Mouse (Mus musculus) hindbrain, postnatal 0 days (tissue): ENCODE data around the gene Gm37240. TPM values are rescaled to one million over a fixed set of nuclear protein-coding genes. Genes with fewer than 3 reads are reported as not detected.

Experiments used
- ATAC-seq: fragments of 200-750 bp; cut with Nextera tagmentation; 2 replicates; pipeline ENCODE4 v1.8.0; 2017; ENCODE audit warnings: mild to moderate bottlenecking, moderate TSS enrichment, moderate library complexity
- DNase-seq: peaks from one replicate; pipeline ENCODE4 v3.0.0-alpha.2; 2015; ENCODE audit warnings: low spot score
- H3K27ac ChIP-seq: fragments of 300-500 bp; sonication (generic); 2 replicates; pipeline ENCODE4 v1.5.1; 2014; ENCODE audit warnings: mild to moderate bottlenecking
- H3K27me3 ChIP-seq: fragments of 300-500 bp; sonication (generic); 2 replicates; pipeline ENCODE4 v1.6.1; 2014; ENCODE audit warnings: low read length, mixed read lengths; ENCODE audit not compliant: insufficient read depth
- H3K36me3 ChIP-seq: fragments of 300-500 bp; sonication (generic); 2 replicates; pipeline ENCODE4 v1.6.1; 2014; ENCODE audit warnings: low read length, mixed read lengths; ENCODE audit not compliant: insufficient read depth
- H3K4me1 ChIP-seq: fragments of 300-500 bp; sonication (generic); 2 replicates; pipeline ENCODE4 v1.6.1; 2014; ENCODE audit warnings: antibody characterized with exemption, low read length, mixed read lengths; ENCODE audit not compliant: insufficient read depth
- H3K4me2 ChIP-seq: fragments of 300-500 bp; sonication (generic); 2 replicates; pipeline ENCODE4 v1.6.1; 2014; ENCODE audit warnings: low read depth, mild to moderate bottlenecking, low read length, moderate library complexity, mixed read lengths
- H3K4me3 ChIP-seq: fragments of 300-500 bp; sonication (generic); 2 replicates; pipeline ENCODE4 v1.5.1; 2014; ENCODE audit warnings: low read length
- H3K9ac ChIP-seq: fragments of 300-500 bp; sonication (generic); replicated peaks from 2 replicates; pipeline ENCODE4 v1.6.1; 2014; ENCODE audit warnings: mild to moderate bottlenecking, low read length, moderate library complexity, mixed read lengths
- H3K9me3 ChIP-seq: fragments of 300-500 bp; sonication (generic); 2 replicates; pipeline ENCODE4 v1.6.1; 2016; ENCODE audit warnings: low read length, mixed read lengths
- CTCF ChIP-seq: IDR thresholded peaks from 2 replicates; pipeline ENCODE4 v1.5.1; 2016; ENCODE audit warnings: antibody characterized with exemption, control low read depth, low read depth
- whole genome bisulfite sequencing: fragments of 180-500 bp; shearing (Covaris S2); extraction: QIAGEN DNeasy Blood & Tissue Kit; methylation state at CpG from one replicate; pipeline ENCODE4 v1.1.7; 2014; 5-methylcytosine and 5-hydroxymethylcytosine counted together
- polyA plus RNA-seq: library from polyadenylated mRNA; unstranded; fragments of >200 nt; fragmentation: Nextera tagmentation; extraction: Ambion mirVana; gene quantifications from 2 replicates; pipeline ENCODE4 v1.2.1, GENCODE M21; 2015
- total RNA-seq: library from RNA; depleted of rRNA; stranded (reverse); fragments of >200 nt; gene quantifications from 2 replicates; pipeline ENCODE4 v1.2.3, GENCODE M21; 2014

Gene Gm37240
- total and polyA plus RNA-seq, 2 experiments from 2014 or later: 1.5 TPM; not detected in 1

DNA sequence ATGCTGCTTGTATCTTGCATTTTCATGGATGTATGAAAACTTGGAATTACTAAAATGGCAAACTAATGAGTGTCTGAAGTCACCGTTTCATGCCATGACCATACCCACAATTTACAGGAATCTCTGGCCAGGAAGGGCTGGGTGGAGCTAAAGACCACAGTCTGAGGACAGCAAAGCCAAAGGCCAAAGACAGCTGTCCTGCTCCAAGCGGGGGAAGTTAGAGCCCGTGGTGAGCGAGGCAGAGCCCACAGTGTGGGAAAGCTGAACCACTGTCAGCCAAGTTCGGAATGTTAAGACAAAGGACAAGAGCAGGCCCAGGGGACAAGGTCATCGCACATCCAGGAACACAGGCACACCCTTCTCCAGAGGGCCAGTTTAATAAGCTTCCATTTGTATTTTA, 1117.9 kb downstream of the Gm37240 start:
- no peak overlapping the region for H3K9ac ChIP-seq
- H3K4me3 ChIP-seq: no peak overlapping the region
- DNase-seq: no peak
- ATAC-seq: no peak
- H3K27ac ChIP-seq: no peak overlapping the region
- no peak overlapping the region for H3K4me2 ChIP-seq
- H3K9me3 ChIP-seq: no peaks in the 10 kb centered on the region
- WGBS: 78% methylated on average over 6 of the region's 6 CpGs
- no peaks in the 10 kb centered on the region for H3K4me1 ChIP-seq
- TF ChIP-seq CTCF: no peak
- H3K27me3 ChIP-seq: no peaks in the 10 kb centered on the region
- H3K36me3 ChIP-seq: no peaks in the 10 kb centered on the region

DNA sequence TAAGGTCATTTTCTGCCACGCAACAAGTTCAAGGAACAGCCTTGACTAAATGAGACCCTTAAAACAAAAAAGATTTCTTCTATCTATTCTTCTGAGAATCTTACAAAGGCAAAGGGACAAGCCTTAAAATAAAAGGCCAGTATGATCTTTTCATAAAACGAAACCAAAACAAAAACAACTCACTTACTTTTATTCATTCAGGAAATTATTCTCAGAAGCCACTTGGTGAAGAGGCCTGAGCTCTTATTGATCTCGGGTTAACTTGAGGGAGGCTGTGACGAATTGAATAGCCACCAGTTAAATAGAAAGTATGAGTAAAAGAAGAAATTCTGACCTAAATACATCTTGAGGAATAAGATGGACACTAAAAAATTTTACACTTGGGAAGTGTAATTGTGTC, 1118.4 kb downstream of the Gm37240 start:
- Histone ChIP-seq H3K36me3 (no peaks in the 10 kb centered on the region), H3K4me1 (no peaks in the 10 kb centered on the region), H3K4me3 (no peak overlapping the region), H3K9me3 (no peaks in the 10 kb centered on the region), H3K9ac (no peak overlapping the region), H3K27me3 (no peaks in the 10 kb centered on the region), H3K27ac (no peak overlapping the region), H3K4me2 (no peak overlapping the region)
- no peak for DNase-seq
- no peak for TF ChIP-seq CTCF
- ATAC-seq: no peak
- WGBS: 87% methylated on average over 4 of the region's 4 CpGs

- no peaks in the 10 kb centered on the region for H3K4me1 ChIP-seq
Measured at GRCm38 (mm10) chr3:84753816-84754215, 1133.5 kb downstream of the Gm37240 start.

GRCm38 (mm10) chr3:84749222-84749621, 1138.1 kb downstream of the Gm37240 start:
- DNase-seq (no peak), ATAC-seq (no peak)
- WGBS: 72% methylated on average over 5 of the region's 5 CpGs
- peaks cover 11% of the 10 kb centered on the region for H3K4me1 ChIP-seq
- no peak overlapping the region for H3K4me2 ChIP-seq
- no peak overlapping the region for H3K9ac ChIP-seq
- H3K27ac ChIP-seq: no peak overlapping the region
- H3K4me3 ChIP-seq: no peak overlapping the region
- H3K9me3 ChIP-seq: no peaks in the 10 kb centered on the region
- no peaks in the 10 kb centered on the region for H3K27me3 ChIP-seq
- TF ChIP-seq CTCF: no peak
- H3K36me3 ChIP-seq: no peaks in the 10 kb centered on the region

More at GRCm38 (mm10) chr3:84753816-84754215, 1133.5 kb downstream of the Gm37240 start:
- H3K27me3 ChIP-seq: no peaks in the 10 kb centered on the region
- no peak for DNase-seq
- 89% methylated on average over 2 of the region's 2 CpGs for WGBS
- H3K9ac ChIP-seq: no peak overlapping the region
- no peak overlapping the region for H3K4me2 ChIP-seq
- no peak for ATAC-seq
- H3K27ac ChIP-seq: no peak overlapping the region
- H3K36me3 ChIP-seq: no peaks in the 10 kb centered on the region
- TF ChIP-seq CTCF: no peak
- no peaks in the 10 kb centered on the region for H3K9me3 ChIP-seq
- H3K4me3 ChIP-seq: no peak overlapping the region

GRCm38 (mm10) chr3:84748139-84748538, 1139.2 kb downstream of the Gm37240 start:
- no peak overlapping the region for H3K27ac ChIP-seq
- H3K9me3 ChIP-seq: no peaks in the 10 kb centered on the region
- H3K4me1 ChIP-seq: peaks cover 11% of the 10 kb centered on the region
- no peak overlapping the region for H3K4me2 ChIP-seq
- ATAC-seq (no peak), DNase-seq (no peak)
- H3K27me3 ChIP-seq: no peaks in the 10 kb centered on the region
- 84% methylated on average over 5 of the region's 5 CpGs for WGBS
- no peaks in the 10 kb centered on the region for H3K36me3 ChIP-seq
- H3K9ac ChIP-seq: no peak overlapping the region
- no peak for TF ChIP-seq CTCF
- H3K4me3 ChIP-seq: no peak overlapping the region

- Histone ChIP-seq H3K9me3 (no peaks in the 10 kb centered on the region), H3K27me3 (no peaks in the 10 kb centered on the region), H3K4me2 (peak overlapping the region; percentile 38), H3K4me1 (peaks cover 11% of the 10 kb centered on the region), H3K36me3 (no peaks in the 10 kb centered on the region), H3K27ac (peak overlapping the region; percentile 0; the same call in 1 of the 2 replicates), H3K9ac (no peak overlapping the region), H3K4me3 (peak overlapping the region; percentile 14; the same call in 1 of the 2 replicates)
- peak; percentile 27 for TF ChIP-seq CTCF
- 24% methylated on average over 18 of the region's 18 CpGs for WGBS
- peak; percentile 84 for ATAC-seq
- DNase-seq: peak; percentile 81
Measured at GRCm38 (mm10) chr3:84745537-84746189, 1141.7 kb downstream of the Gm37240 start.

DNA sequence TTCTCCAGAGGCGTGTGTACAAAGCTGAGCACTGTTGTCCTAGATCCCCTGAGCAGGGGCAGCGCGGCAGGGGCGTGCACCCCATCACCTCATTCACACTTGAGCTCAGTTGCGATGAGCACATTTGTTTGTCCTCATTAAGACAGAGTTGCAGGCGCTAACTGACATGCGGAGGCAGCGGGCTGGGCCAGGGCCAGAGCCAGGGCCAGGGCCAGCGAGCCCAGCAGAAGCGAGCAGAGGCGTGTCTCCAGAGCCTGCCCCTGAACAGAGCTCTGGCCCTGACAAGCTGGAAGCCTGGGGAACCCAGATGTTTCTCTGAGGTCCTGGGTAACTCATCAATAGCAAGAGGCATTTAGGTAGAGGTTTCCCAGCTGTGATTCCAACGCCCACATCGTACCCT, 1142.6 kb downstream of the Gm37240 start:
- Histone ChIP-seq H3K4me3 (no peak overlapping the region), H3K4me2 (no peak overlapping the region), H3K9ac (no peak overlapping the region), H3K36me3 (no peaks in the 10 kb centered on the region), H3K9me3 (no peaks in the 10 kb centered on the region), H3K27ac (no peak overlapping the region), H3K27me3 (no peaks in the 10 kb centered on the region), H3K4me1 (peaks cover 11% of the 10 kb centered on the region)
- no peak for DNase-seq
- ATAC-seq: no peak
- 62% methylated on average over 13 of the region's 13 CpGs for WGBS
- TF ChIP-seq CTCF: no peak
